ENCODE assay signal across 13 mouse cellular contexts in the genomic region with DNA sequence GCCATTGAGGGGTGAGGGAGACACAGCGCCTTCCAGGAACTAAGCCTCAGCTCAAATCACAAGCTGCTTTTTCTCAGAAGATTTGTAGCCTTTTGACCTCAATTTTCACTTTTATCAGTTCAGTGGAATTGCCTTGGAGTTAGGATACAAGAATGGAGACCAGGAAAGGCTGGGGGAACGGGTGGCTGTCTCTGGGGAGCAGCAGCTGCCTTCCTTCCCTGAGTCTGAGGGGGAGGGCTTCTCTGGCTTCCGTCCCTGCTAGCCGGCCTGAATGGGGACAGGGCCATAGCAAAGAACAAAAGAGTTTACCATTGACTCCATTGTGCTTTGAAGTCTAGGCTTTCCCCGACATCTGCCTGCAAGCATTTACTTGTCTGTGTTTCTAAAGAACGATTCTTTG. TPM values are rescaled to one million over a fixed set of nuclear protein-coding genes. Genes with fewer than 3 reads are reported as not detected.
A peak's percentile ranks its signal among the peaks of the same experiment; 100 is the strongest.
DNase-seq lines count a peak whose midpoint lies in the region; ATAC-seq and TF ChIP-seq lines count a peak whose summit lies in the region.
"Had no signal": no experiment of that assay in that cellular context is flagged by ENCODE, and none has a peak within 500 bp of the region (broad histone marks: within the 10 kb centered on the region; RNA-seq: fewer than 3 reads in every experiment).

No protein-coding gene starts in this region.

- TF ChIP-seq EP300 in lung, postnatal 0 days (IDR thresholded peaks at IDR 0.05) = no peak

- no peak overlapping the region for H3K4me2 ChIP-seq in forebrain, embryonic 15.5 days (replicated peaks)
- no peak overlapping the region for H3K4me2 ChIP-seq in kidney, embryonic 14.5 days (replicated peaks; ENCODE audit: low read depth, low read length)
- H3K4me2 ChIP-seq in lung, postnatal 0 days (replicated peaks; ENCODE audit: low read depth, low read length) = no peak overlapping the region
- H3K4me2 ChIP-seq: hindbrain, embryonic 15.5 days; midbrain, embryonic 13.5 days had no signal

- no peak for ATAC-seq in forebrain, embryonic 15.5 days (replicated peaks)
- ATAC-seq in kidney, embryonic 14.5 days (ENCODE audit: low FRiP score, low TSS enrichment) = no peak
- peak; percentile 44 for ATAC-seq in lung, postnatal 0 days
- ATAC-seq: midbrain, embryonic 13.5 days had no signal

- peaks cover 43% of the 10 kb centered on the region for H3K4me1 ChIP-seq in forebrain, embryonic 10.5 days
- H3K4me1 ChIP-seq in forebrain, embryonic 15.5 days = peaks cover 21% of the 10 kb centered on the region
- no peaks in the 10 kb centered on the region for H3K4me1 ChIP-seq in kidney, adult 2 months (ENCODE audit: control insufficient read depth, insufficient read depth, low read length)
- H3K4me1 ChIP-seq in kidney, embryonic 14.5 days (ENCODE audit: control insufficient read depth, insufficient read depth, low read length) = peaks cover 4% of the 10 kb centered on the region; the same call in 1 of the 2 replicates
- 0 out of 2 replicates have a peak, but pooled peaks cover 3% of the 10 kb centered on the region for H3K4me1 ChIP-seq in lung, postnatal 0 days (ENCODE audit: insufficient read depth, low read depth, low read length)
- peaks cover 23% of the 10 kb centered on the region for H3K4me1 ChIP-seq in lung, adult 2 months (ENCODE audit: control insufficient read depth, insufficient read depth, low read length)
- peaks cover 41% of the 10 kb centered on the region for H3K4me1 ChIP-seq in embryonic facial prominence, embryonic 10.5 days

- H3K9me3 ChIP-seq in forebrain, embryonic 10.5 days = no peaks in the 10 kb centered on the region
- no peaks in the 10 kb centered on the region for H3K9me3 ChIP-seq in forebrain, embryonic 15.5 days
- no peaks in the 10 kb centered on the region for H3K9me3 ChIP-seq in kidney, embryonic 14.5 days (ENCODE audit: control insufficient read depth, low read length)
- H3K9me3 ChIP-seq in lung, postnatal 0 days (ENCODE audit: low read length) = no peaks in the 10 kb centered on the region
- no peaks in the 10 kb centered on the region for H3K9me3 ChIP-seq in embryonic facial prominence, embryonic 10.5 days
- H3K9me3 ChIP-seq: hindbrain, embryonic 15.5 days; midbrain, embryonic 13.5 days had no signal

- 30% methylated on average over 6 of the region's 6 CpGs for WGBS in forebrain, embryonic 10.5 days
- WGBS in forebrain, embryonic 15.5 days = 23% methylated on average over 6 of the region's 6 CpGs
- WGBS in kidney, adult 2 months = 57% methylated on average over 6 of the region's 6 CpGs
- WGBS in kidney, embryonic 14.5 days = 40% methylated on average over 6 of the region's 6 CpGs
- WGBS in lung, postnatal 0 days = 46% methylated on average over 6 of the region's 6 CpGs
- 41% methylated on average over 6 of the region's 6 CpGs for WGBS in lung, adult 2 months
- 30% methylated on average over 6 of the region's 6 CpGs for WGBS in embryonic facial prominence, embryonic 10.5 days

- H3K9ac ChIP-seq in forebrain, embryonic 15.5 days (replicated peaks) = no peak overlapping the region
- no peak overlapping the region for H3K9ac ChIP-seq in kidney, embryonic 14.5 days (ENCODE audit: low read depth, low read length)
- H3K9ac ChIP-seq in lung, postnatal 0 days (replicated peaks; ENCODE audit: low read depth) = no peak overlapping the region
- H3K9ac ChIP-seq: hindbrain, embryonic 15.5 days; liver, embryonic 14.5 days; midbrain, embryonic 13.5 days had no signal

- peak overlapping the region; percentile 75 for H3K27ac ChIP-seq in forebrain, embryonic 10.5 days
- H3K27ac ChIP-seq in forebrain, embryonic 15.5 days (replicated peaks) = no peak overlapping the region
- peak overlapping the region; percentile 63 for H3K27ac ChIP-seq in kidney, adult 2 months (ENCODE audit: insufficient read depth, low read depth, low read length)
- no peak overlapping the region for H3K27ac ChIP-seq in kidney, embryonic 14.5 days (ENCODE audit: low read depth, low read length)
- H3K27ac ChIP-seq in lung, postnatal 0 days (ENCODE audit: low read length) = peak overlapping the region; percentile 40
- H3K27ac ChIP-seq in embryonic facial prominence, embryonic 10.5 days (replicated peaks) = peak overlapping the region; percentile 71
- H3K27ac ChIP-seq: hindbrain, embryonic 15.5 days; liver, embryonic 14.5 days; midbrain, embryonic 13.5 days had no signal

- H3K36me3 ChIP-seq in forebrain, embryonic 10.5 days (replicated peaks) = no peaks in the 10 kb centered on the region
- H3K36me3 ChIP-seq in forebrain, embryonic 15.5 days = no peaks in the 10 kb centered on the region
- H3K36me3 ChIP-seq in kidney, adult 2 months (ENCODE audit: control insufficient read depth, insufficient read depth, low read length) = no peaks in the 10 kb centered on the region
- H3K36me3 ChIP-seq in kidney, embryonic 14.5 days (ENCODE audit: control insufficient read depth, insufficient read depth, low read length) = no peaks in the 10 kb centered on the region
- no peaks in the 10 kb centered on the region for H3K36me3 ChIP-seq in lung, postnatal 0 days (ENCODE audit: insufficient read depth, low read length)
- no peaks in the 10 kb centered on the region for H3K36me3 ChIP-seq in embryonic facial prominence, embryonic 10.5 days (replicated peaks)
- H3K36me3 ChIP-seq: hindbrain, embryonic 15.5 days; midbrain, embryonic 13.5 days had no signal

- DNase-seq in forebrain, embryonic 10.5 days (ENCODE audit: extremely low spot score, low spot score) = peak; percentile 13
- DNase-seq in kidney, adult 2 months = peak; percentile 12
- DNase-seq in lung, postnatal 0 days (ENCODE audit: low spot score) = no peak
- no peak for DNase-seq in lung, adult 2 months
- no peak for DNase-seq in embryonic facial prominence, embryonic 10.5 days (ENCODE audit: low spot score)
- no peak for DNase-seq in left cerebral cortex, adult 11 months (ENCODE audit: low spot score)
- DNase-seq: cerebellum, postnatal 36 days; layer of hippocampus, adult 9-11 months had no signal

- no peak for TF ChIP-seq CTCF in kidney, adult 2 months (conservative IDR thresholded peaks at IDR 0.05; ENCODE audit: insufficient read depth, insufficient read length, low read depth, low read length)
- TF ChIP-seq CTCF in lung, postnatal 0 days (IDR thresholded peaks at IDR 0.05) = no peak
- TF ChIP-seq CTCF in lung, adult 2 months (IDR thresholded peaks at IDR 0.05; ENCODE audit: insufficient read depth, low read length) = no peak

- H3K4me3 ChIP-seq in forebrain, embryonic 10.5 days = no peak overlapping the region
- H3K4me3 ChIP-seq in forebrain, embryonic 15.5 days = no peak overlapping the region
- no peak overlapping the region for H3K4me3 ChIP-seq in kidney, adult 2 months (ENCODE audit: insufficient read depth, low read depth, low read length)
- no peak overlapping the region for H3K4me3 ChIP-seq in kidney, embryonic 14.5 days (ENCODE audit: low read length)
- no peak overlapping the region for H3K4me3 ChIP-seq in lung, postnatal 0 days (ENCODE audit: low read depth, low read length)
- no peak overlapping the region for H3K4me3 ChIP-seq in lung, adult 2 months (replicated peaks; ENCODE audit: extremely low read depth, low read depth, low read length)
- no peak overlapping the region for H3K4me3 ChIP-seq in embryonic facial prominence, embryonic 10.5 days
- H3K4me3 ChIP-seq: hindbrain, embryonic 15.5 days; midbrain, embryonic 13.5 days had no signal

- no peak for TF ChIP-seq POLR2A in kidney, adult 2 months (IDR thresholded peaks at IDR 0.05; ENCODE audit: low read depth, low read length)
- no peak for TF ChIP-seq POLR2A in lung, adult 2 months (IDR thresholded peaks at IDR 0.05; ENCODE audit: borderline replicate concordance, extremely low read depth, low read depth, low read length)

- H3K27me3 ChIP-seq in forebrain, embryonic 10.5 days (ENCODE audit: poor library complexity, severe bottlenecking) = no peaks in the 10 kb centered on the region
- H3K27me3 ChIP-seq in forebrain, embryonic 15.5 days = no peaks in the 10 kb centered on the region
- H3K27me3 ChIP-seq in kidney, adult 2 months (replicated peaks; ENCODE audit: control insufficient read depth, insufficient read depth, low read length) = no peaks in the 10 kb centered on the region
- H3K27me3 ChIP-seq in kidney, embryonic 14.5 days (ENCODE audit: control insufficient read depth, insufficient read depth, low read length) = no peaks in the 10 kb centered on the region
- H3K27me3 ChIP-seq in lung, postnatal 0 days (replicated peaks; ENCODE audit: insufficient read depth, low read length) = no peaks in the 10 kb centered on the region
- H3K27me3 ChIP-seq in embryonic facial prominence, embryonic 10.5 days (replicated peaks; ENCODE audit: low read depth, poor library complexity, severe bottlenecking) = no peaks in the 10 kb centered on the region
- H3K27me3 ChIP-seq: hindbrain, embryonic 15.5 days; midbrain, embryonic 13.5 days had no signal

RNA-seq across cellular contexts. Expression of a gene that starts 41.3 kb away (rescaled TPM):
- 0.53 and 0.78 TPM in 2 replicates for polyA plus RNA-seq in forebrain, embryonic 10.5 days (2016; fragmentation: Nextera tagmentation; extraction: Ambion mirVana)
- 0.23 and 0.29 TPM in 2 replicates for polyA plus RNA-seq in forebrain, embryonic 15.5 days (2015; fragmentation: Nextera tagmentation; extraction: Ambion mirVana)
- polyA plus RNA-seq in kidney, adult 2 months (2012; rRNA removed) = 1.6 and 2.1 TPM in 2 replicates
- polyA plus RNA-seq in kidney, embryonic 14.5 days (2014; fragmentation: Nextera tagmentation; extraction: Ambion mirVana) = 2.7 and 2.8 TPM in 2 replicates
- polyA plus RNA-seq in lung, postnatal 0 days (2015; fragmentation: Nextera tagmentation; extraction: Ambion mirVana) = 17.1 and 21.6 TPM in 2 replicates
- 16.9 and 18.2 TPM in 2 replicates for polyA plus RNA-seq in lung, adult 2 months (2012; rRNA removed)
- 0.92 and 1.5 TPM in 2 replicates for polyA plus RNA-seq in embryonic facial prominence, embryonic 10.5 days (2016; fragmentation: Nextera tagmentation; extraction: Ambion mirVana)

Comparison
In these comparisons a context has a peak if more than half of its experiments do, and no peak if none do; other contexts are left out.
1. H3K27ac ChIP-seq: peak in forebrain, embryonic 10.5 days (single experiment), kidney, adult 2 months (single experiment), lung, postnatal 0 days (single experiment) and embryonic facial prominence, embryonic 10.5 days (single experiment); none in forebrain, embryonic 15.5 days (single experiment) and kidney, embryonic 14.5 days (single experiment).
2. DNase-seq: peak in forebrain, embryonic 10.5 days (single experiment) and kidney, adult 2 months (single experiment); none in lung, postnatal 0 days (single experiment), lung, adult 2 months (single experiment), embryonic facial prominence, embryonic 10.5 days (single experiment) and left cerebral cortex, adult 11 months (single experiment).